Comparison of ENCODE assay signal across 7 mouse cellular contexts in the genomic region with DNA sequence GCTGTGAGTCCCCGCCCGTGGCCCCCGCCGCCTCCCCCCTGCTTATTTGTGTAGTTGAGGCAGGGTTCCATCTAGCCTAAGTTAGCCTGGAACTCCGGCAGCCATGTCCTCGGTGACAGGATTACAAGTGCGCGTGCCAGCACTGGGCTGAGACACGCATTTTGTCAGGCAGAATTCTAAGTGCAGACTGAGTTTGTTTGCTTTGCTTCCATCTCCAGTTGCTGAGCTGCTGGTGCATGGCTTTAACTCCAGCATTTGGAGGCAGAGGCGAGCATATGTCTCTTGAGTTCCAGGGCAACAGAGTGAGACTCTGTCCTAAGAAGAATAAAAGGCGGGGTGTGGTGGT. TPM values are rescaled to one million over a fixed set of nuclear protein-coding genes. Genes with fewer than 3 reads are reported as not detected.
A peak's percentile ranks its signal among the peaks of the same experiment; 100 is the strongest.
DNase-seq lines count a peak whose midpoint lies in the region; ATAC-seq and TF ChIP-seq lines count a peak whose summit lies in the region.

No protein-coding gene starts in this region.

- H3K27ac ChIP-seq in embryonic facial prominence, embryonic 14.5 days (replicated peaks; ENCODE audit: low read depth, low read length), result peak overlapping the region; percentile 94
- peak overlapping the region; percentile 95 for H3K27ac ChIP-seq in limb, embryonic 10.5 days
- H3K27ac ChIP-seq in olfactory bulb, adult 2 months (ENCODE audit: insufficient read depth, low read depth, low read length), result no peak overlapping the region

- H3K4me1 ChIP-seq in embryonic facial prominence, embryonic 14.5 days (ENCODE audit: control insufficient read depth, insufficient read depth, low read length), result peaks cover 6% of the 10 kb centered on the region
- H3K4me1 ChIP-seq in limb, embryonic 10.5 days, result peaks cover 41% of the 10 kb centered on the region
- H3K4me1 ChIP-seq in olfactory bulb, adult 2 months (ENCODE audit: control insufficient read depth, insufficient read depth, low read length), result peaks cover 19% of the 10 kb centered on the region

- DNase-seq in right cerebral cortex, postnatal 4 days, result peak; percentile 43
- DNase-seq in right cerebral cortex, postnatal 36 days (ENCODE audit: low spot score in 2 of 2), result no peak
- peak; percentile 63 for DNase-seq in embryonic facial prominence, embryonic 14.5 days (ENCODE audit: low spot score)
- no peak for DNase-seq in limb, embryonic 10.5 days (ENCODE audit: low spot score)
- DNase-seq in cerebellum, adult 18-20 months, result no peak
- no peak for DNase-seq in thymus, postnatal 14 days

- no peaks in the 10 kb centered on the region for H3K27me3 ChIP-seq in embryonic facial prominence, embryonic 14.5 days (replicated peaks; ENCODE audit: control insufficient read depth, insufficient read depth, low read length)
- H3K27me3 ChIP-seq in limb, embryonic 10.5 days (ENCODE audit: low read depth, poor library complexity, severe bottlenecking), result no peaks in the 10 kb centered on the region

- peaks cover 30% of the 10 kb centered on the region for H3K36me3 ChIP-seq in embryonic facial prominence, embryonic 14.5 days (ENCODE audit: control insufficient read depth, insufficient read depth, low read length)
- peaks cover 37% of the 10 kb centered on the region for H3K36me3 ChIP-seq in limb, embryonic 10.5 days

- H3K4me2 ChIP-seq in embryonic facial prominence, embryonic 14.5 days (ENCODE audit: low read depth, low read length), result peak overlapping the region; percentile 75

- TF ChIP-seq CTCF in olfactory bulb, adult 2 months (IDR thresholded peaks at IDR 0.05; ENCODE audit: insufficient read depth, low read depth, low read length), result no peak

- no peak for TF ChIP-seq POLR2A in olfactory bulb, adult 2 months (IDR thresholded peaks at IDR 0.05; ENCODE audit: insufficient read depth, low read depth, low read length)

- peak overlapping the region; percentile 87 for H3K4me3 ChIP-seq in embryonic facial prominence, embryonic 14.5 days (ENCODE audit: low read depth, low read length)
- H3K4me3 ChIP-seq in limb, embryonic 10.5 days, result peak overlapping the region; percentile 91
- peak overlapping the region; percentile 98 for H3K4me3 ChIP-seq in olfactory bulb, adult 2 months (ENCODE audit: insufficient read depth, low read depth, low read length)

- no peaks in the 10 kb centered on the region for H3K9me3 ChIP-seq in embryonic facial prominence, embryonic 14.5 days (ENCODE audit: control insufficient read depth, low read length)
- H3K9me3 ChIP-seq in limb, embryonic 10.5 days (replicated peaks), result no peaks in the 10 kb centered on the region

- peak; percentile 13 for ATAC-seq in embryonic facial prominence, embryonic 14.5 days (ENCODE audit: low read depth)

- WGBS in embryonic facial prominence, embryonic 14.5 days, result 2% methylated on average over 11 of the region's 11 CpGs
- WGBS in limb, embryonic 10.5 days, result 2% methylated on average over 11 of the region's 11 CpGs
- 3% methylated on average over 11 of the region's 11 CpGs for whole genome bisulfite sequencing in olfactory bulb, adult 2 months

- peak overlapping the region; percentile 92 for H3K9ac ChIP-seq in embryonic facial prominence, embryonic 14.5 days (ENCODE audit: low read depth, low read length)

RNA-seq across cellular contexts. Expression of gene Fance, which starts 0.5 kb away (rescaled TPM):
- 26.1 and 30.6 TPM in 2 replicates for polyA plus RNA-seq in embryonic facial prominence, embryonic 14.5 days (2014; fragmentation: Nextera tagmentation; extraction: Ambion mirVana)
- polyA plus RNA-seq in limb, embryonic 10.5 days (2016; fragmentation: Nextera tagmentation; extraction: Ambion mirVana), result 32.9 and 35.5 TPM in 2 replicates
- not detected in 2 replicates for polyA plus RNA-seq in olfactory bulb, adult 2 months (2012; ENCODE audit: insufficient read depth, insufficient read length, low replicate concordance, missing spikeins)

RNA-seq across cellular contexts. Expression of gene Rpl10a, which starts 14.4 kb away (rescaled TPM):
- polyA plus RNA-seq in embryonic facial prominence, embryonic 14.5 days (2014; fragmentation: Nextera tagmentation; extraction: Ambion mirVana), result 800 and 852 TPM in 2 replicates
- 502 and 576 TPM in 2 replicates for polyA plus RNA-seq in limb, embryonic 10.5 days (2016; fragmentation: Nextera tagmentation; extraction: Ambion mirVana)
- 1,471 TPM in 1 of 2 replicates, not detected in the other for polyA plus RNA-seq in olfactory bulb, adult 2 months (2012; ENCODE audit: insufficient read depth, insufficient read length, low replicate concordance, missing spikeins)

RNA-seq across cellular contexts. Expression of gene Tead3, which starts 36.8 kb away (rescaled TPM):
- 11.3 and 12.0 TPM in 2 replicates for polyA plus RNA-seq in embryonic facial prominence, embryonic 14.5 days (2014; fragmentation: Nextera tagmentation; extraction: Ambion mirVana)
- polyA plus RNA-seq in limb, embryonic 10.5 days (2016; fragmentation: Nextera tagmentation; extraction: Ambion mirVana), result 5.2 and 9.8 TPM in 2 replicates
- not detected in 2 replicates for polyA plus RNA-seq in olfactory bulb, adult 2 months (2012; ENCODE audit: insufficient read depth, insufficient read length, low replicate concordance, missing spikeins)

RNA-seq across cellular contexts. Expression of gene Tulp1, which starts 51.2 kb away (rescaled TPM):
- 3.9 and 6.0 TPM in 2 replicates for polyA plus RNA-seq in embryonic facial prominence, embryonic 14.5 days (2014; fragmentation: Nextera tagmentation; extraction: Ambion mirVana)
- 3.4 and 4.1 TPM in 2 replicates for polyA plus RNA-seq in limb, embryonic 10.5 days (2016; fragmentation: Nextera tagmentation; extraction: Ambion mirVana)
- not detected in 2 replicates for polyA plus RNA-seq in olfactory bulb, adult 2 months (2012; ENCODE audit: insufficient read depth, insufficient read length, low replicate concordance, missing spikeins)

Comparison
In these comparisons a context has a peak if more than half of its experiments do, and no peak if none do; other contexts are left out.
1. DNase-seq: peak in right cerebral cortex, postnatal 4 days (single experiment) and embryonic facial prominence, embryonic 14.5 days (single experiment); none in right cerebral cortex, postnatal 36 days (0 of 2), limb, embryonic 10.5 days (single experiment), cerebellum, adult 18-20 months (0 of 2) and thymus, postnatal 14 days (single experiment).
2. RNA of gene Fance, which starts 0.5 kb away (polyA plus RNA-seq): 32.9 to 35.5 TPM in limb, embryonic 10.5 days and 26.1 to 30.6 TPM in embryonic facial prominence, embryonic 14.5 days; not detected in olfactory bulb, adult 2 months; every median in the first group is over 10 times any median in the second.
3. Peak in every context shown above with its lines, with median percentiles within 50 percentile points of each other: H3K4me3 ChIP-seq.